Mouse (Mus musculus): ENCODE data around the gene Gm28047. TPM values are rescaled to one million over a fixed set of nuclear protein-coding genes. Genes with fewer than 3 reads are reported as not detected.
"Not testable (repeated sequence)": the region's sequence is repeated elsewhere in the genome, so short reads cannot be mapped to it uniquely, and the experiment has no call there.

The Gm28047 gene
- total RNA-seq (2021) (1 to 10 TPM; 1.5 to 3.4 TPM), polyA plus RNA-seq (2012; rRNA removed) (0.10 TPM in 1 of 2 replicates, not detected in the other)
- long read RNA-seq = 0 reads

DNA sequence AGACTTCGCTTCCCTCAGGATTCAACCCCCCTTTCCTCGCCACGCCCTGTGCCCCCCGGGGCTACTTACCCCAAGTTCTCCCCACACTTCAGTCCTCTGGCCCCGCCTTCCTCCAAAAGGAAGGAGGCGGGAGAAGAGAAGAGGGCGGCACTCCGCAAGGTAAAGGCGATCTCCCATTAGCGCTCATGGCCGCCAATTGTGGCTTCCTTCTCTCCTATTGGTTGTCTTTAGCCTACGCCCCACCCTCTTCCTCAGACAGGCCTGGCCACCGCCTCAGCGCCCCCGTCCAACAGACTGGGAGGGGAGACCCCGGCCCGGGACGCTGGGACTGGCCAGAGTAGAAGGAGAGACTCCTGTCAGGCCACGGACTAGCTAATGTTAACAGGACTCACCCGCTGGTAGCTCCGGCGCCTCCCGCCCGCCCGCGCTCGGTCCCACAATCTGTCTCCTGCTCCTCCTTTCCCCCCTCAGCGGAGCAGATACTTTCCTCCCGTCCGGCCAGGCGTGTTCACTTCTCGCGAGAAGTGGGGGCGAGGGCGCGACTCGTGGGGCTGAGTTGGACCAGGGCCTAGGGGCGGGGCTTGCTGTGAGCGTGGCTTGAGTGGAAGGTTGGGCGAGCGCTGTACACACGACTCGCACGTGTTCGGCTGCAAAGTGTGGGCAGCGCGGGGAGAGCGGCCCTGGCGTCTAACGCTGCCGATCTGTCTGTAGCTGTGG lies at the start of gene Gm28047, which contains the start of gene Atf7:
TSS of gene Gm28047 (minus strand) at position 98 of the 717 bp plus-strand sequence.
TSS of gene Atf7 (minus strand) at position 495 of the 717 bp plus-strand sequence.
- peak; percentile 100 for DNase-seq

DNA sequence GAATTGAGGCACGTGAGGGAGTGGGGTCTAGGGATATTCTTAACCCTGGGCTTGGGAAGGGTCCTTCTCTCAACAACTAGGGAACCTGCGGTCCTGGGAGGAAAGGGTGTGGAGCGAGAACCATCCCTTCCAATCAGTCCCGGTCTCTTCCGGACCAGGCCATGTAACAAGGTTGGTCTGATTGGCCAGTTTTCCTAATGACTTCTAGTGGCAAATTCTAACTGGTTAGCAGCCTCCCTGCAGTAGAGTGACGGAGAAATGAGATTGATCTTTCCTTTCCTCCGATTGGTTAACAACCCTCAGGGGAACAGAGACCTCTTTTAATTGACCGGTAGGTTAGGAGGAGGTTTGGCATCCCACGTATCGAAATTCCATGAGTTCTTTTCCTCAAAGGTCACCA lies 48.7 kb upstream of the Gm28047 start:
- peak; percentile 61 for DNase-seq

DNA sequence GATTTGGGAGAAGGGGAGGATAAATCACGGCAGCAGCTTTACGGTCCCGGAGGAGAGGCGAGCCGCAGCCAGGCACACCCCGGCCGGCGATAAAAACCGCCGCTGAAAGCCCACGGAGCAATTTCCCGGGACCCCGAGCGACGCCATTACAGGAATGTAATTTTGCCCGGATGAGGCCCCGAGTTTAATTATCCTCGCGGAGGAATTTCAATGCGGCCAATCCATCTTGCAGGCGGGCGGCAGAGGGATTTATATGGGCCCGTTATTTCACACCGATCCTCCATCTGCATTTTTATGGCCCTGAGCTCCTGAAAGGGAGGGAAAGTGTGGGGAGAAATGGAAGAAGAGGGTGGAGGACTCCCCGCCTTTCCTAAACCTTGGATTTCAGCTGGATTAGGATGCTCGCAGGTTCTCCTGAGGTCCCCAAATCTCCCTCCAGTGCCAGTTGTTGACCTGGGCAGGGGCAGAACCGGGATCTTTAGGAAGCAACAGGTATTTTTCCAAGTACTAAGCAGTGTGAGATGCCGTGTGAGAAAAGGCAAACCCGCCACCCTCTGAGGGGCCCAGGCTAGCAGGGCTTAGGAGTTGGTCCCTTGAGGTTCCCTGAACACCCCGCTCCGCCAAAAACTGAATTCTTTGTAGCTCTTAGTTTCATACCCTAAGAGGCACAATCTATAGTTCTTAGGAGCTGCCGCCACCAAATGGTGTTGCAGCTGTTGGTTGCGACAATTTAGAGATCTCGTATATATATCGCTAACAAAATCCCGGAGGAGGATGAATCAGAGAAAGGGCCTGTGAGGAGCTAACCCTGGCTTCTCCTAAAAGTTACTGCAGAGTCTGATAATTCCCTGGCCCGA lies 47.6 kb upstream of the Gm28047 start, which contains the start of gene Atp5g2:
TSS of gene Atp5g2 (minus strand) at position 138 of the 857 bp plus-strand sequence.
- peak; percentile 74 for DNase-seq

DNA sequence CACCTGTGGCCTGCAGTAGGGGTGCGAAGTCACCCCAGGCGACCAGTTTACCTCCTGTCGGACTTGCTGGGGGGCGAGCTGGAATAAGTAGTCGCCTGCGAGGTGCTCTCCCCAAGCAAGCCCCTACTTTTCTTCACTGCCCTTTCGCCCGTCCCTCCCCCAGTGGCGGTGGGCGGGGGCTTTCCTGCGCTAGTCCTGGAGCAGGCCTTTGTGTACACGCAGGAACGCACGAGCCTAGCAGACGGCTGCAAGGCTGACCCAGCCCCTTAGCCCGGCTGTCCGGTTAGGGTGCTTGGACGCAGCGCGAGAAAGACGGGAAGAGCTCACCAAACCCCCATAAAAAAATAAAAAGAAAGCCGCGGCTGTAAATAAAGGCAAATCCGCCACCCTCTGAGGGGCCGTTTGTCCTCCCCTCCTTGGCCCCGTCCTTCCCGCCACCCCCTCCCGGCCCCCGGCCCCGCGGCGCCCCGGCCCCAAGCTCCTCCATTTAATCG lies 46.9 kb upstream of the Gm28047 start:
- DNase-seq = peak; percentile 93

DNA sequence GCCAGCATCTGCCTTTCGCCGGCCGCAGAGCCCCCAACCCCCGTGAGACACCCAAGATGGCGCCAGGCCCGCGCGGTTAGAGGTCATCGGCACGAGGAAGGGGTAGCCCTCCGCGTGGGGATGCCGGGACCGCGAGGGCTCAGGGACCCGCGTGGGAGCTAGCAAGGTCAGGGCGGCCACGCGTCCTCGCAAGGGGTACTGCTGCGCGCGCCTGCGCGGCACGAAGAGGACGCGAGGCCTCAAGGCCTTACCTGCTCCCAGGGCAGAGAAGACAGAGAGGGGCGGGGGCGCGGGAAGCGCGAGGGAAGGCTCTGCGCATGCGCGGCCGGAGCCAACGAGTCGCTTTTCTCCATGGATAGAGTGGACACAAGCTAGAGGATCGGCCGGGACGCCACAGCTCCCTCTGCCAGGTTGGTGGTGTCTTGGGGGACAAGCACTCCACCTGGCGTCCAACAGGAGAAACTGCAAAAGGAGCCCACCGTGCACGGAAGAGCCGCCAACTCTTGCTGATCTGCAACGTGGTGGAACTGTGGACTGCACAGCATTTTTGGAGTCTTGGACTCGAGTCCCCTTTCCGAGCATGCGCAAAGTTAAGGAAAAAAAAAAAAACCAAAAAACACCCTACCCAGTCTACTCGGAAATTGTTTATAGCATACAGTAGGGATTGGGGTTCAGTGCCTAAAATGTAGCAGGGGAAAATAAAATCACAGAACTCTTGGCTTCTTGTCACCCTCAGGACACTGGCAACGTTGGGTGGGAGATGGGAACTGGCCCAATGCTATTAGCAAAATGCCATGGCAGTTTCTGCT lies 46.1 kb upstream of the Gm28047 start:
- peak; percentile 99 for DNase-seq

DNA sequence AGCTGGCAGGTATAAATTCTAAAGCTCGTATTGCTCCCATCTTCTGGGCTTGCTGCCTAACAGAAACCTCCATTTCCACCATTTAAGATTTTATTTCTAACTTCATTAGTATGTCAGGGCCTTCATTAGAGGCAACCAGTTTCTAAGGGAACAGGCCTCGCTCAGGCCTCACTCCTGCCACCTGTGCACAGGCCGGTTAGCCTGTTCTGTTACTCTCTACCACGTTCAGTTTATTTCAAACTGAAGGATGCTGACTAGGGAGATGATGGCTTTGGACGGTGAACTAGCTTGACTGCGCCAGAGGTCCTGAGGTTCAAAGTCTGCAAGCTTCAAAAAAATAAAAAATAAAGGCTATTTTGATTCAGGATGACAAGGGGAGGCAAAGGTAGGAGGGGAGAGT lies 45.4 kb upstream of the Gm28047 start:
- no peak for DNase-seq

DNA sequence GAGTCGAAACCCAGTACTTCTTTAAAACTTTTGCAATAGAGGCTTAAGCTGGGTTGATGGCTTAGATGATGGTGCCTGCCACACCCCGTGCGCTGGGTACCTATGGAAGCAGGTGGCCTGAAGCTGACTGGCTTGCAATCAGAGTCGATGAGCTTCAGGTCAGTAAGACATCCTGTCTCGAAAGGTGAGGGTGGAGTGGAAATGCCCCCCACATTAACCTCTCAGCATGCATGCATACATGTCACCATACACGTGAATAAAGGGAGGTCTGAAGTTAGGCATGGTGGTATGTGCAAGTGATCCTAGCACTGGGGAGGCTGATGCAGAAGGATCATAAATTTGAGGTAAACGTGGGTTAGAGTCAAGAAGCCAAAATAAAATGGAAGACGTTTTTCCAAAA lies 44.7 kb upstream of the Gm28047 start:
- no peak for DNase-seq

DNA sequence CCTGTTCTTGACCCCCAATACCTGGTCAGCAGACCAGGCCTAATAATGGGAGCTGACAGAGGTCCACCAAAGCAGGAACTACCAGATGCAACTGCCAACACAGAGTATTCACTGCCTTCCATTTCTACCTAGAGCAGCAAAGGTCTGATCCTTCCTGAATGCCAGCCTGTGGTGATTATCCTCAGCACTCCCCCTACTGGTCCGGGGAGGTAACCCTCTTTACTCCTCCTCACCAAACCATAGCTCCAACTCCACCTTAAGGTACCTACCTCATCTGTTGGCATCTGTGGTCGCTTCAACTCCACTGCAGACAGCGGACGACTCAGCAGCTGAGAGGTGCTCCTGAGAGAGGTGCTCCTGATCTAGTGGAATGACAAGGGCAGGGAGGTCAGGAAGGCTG lies 40.6 kb upstream of the Gm28047 start:
- peak; percentile 49 for DNase-seq

DNA sequence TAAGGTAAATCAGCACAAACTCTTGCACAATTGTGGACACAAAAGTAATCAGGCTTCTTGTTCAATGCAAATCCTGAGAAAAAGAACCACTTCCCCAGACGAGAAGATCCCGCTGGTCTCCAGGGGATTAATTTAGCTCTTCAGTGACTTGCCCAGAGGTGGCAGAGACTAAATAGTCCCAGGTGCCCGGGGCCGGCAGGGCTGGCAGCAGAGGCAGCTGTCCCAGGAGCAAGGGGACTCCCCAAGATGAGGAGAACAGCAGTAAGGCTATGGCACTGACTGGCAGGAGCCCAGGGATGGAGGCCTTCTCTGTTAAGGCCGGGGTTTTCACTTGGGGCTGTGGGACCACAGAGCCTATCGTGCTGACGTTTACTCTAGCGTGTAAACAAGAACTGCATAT lies 39.0 kb upstream of the Gm28047 start:
- no peak for DNase-seq

DNA sequence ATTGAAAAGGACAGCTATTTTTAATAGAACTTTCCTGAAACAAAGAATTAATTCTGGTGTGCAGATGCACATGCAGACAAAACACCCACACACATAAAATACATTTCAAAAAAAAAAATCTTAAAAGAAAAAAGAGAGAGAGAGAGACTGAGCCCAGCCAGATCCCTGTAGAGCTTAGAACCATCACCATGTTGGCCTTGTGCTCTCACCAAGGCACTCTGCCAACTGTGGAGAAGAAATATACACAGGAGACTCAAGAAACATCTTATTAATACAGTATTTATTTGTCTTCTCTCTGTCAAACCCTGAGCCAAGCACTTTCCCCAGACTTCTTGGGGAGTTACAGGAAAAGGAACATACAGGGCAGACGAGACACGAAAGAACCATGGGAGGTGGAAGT lies 37.7 kb upstream of the Gm28047 start:
- DNase-seq = not testable (repeated sequence)

DNA sequence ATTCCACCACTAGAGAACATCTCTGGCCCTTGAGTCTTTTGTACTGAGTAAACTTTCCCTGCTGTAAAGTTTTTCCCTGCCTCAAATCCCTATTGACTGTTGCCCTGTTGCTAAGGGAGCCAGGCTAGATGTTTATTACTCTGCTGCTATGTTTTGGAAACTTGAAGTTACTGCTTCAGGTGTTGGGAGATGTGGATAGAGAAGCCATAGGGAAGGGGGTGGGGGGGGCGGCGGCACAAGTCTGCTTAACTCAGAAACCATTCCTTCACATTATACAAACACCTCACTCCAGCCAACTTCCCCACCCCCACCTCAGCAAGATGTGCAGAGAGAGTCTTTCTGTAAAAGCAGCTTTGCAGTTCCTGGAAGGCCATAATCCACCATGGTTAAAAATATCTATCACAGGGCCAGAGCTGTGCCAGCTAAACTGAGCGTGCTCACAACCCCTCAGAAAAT lies 33.1 kb upstream of the Gm28047 start:
- no peak for DNase-seq

DNA sequence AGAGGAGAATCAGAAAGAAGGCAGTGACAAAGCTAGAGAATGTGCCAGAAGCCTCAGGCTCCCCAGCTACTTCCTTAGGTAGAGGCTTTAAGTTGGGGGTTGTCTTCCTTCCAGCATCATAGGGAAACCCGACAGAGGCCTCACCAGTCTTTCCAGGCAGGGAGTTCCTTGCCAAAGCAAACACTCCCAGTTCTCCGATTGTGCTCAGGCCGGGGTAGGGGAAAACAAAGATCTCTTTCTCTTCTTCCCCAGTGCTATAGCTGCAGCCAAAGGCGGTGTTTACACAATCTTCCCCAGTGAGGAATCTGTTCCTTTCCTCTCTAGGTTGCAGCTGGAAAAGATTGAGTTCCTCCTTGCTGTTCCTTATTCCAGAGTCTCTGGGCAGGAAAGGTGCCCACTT lies 31.8 kb upstream of the Gm28047 start:
- DNase-seq = no peak

DNA sequence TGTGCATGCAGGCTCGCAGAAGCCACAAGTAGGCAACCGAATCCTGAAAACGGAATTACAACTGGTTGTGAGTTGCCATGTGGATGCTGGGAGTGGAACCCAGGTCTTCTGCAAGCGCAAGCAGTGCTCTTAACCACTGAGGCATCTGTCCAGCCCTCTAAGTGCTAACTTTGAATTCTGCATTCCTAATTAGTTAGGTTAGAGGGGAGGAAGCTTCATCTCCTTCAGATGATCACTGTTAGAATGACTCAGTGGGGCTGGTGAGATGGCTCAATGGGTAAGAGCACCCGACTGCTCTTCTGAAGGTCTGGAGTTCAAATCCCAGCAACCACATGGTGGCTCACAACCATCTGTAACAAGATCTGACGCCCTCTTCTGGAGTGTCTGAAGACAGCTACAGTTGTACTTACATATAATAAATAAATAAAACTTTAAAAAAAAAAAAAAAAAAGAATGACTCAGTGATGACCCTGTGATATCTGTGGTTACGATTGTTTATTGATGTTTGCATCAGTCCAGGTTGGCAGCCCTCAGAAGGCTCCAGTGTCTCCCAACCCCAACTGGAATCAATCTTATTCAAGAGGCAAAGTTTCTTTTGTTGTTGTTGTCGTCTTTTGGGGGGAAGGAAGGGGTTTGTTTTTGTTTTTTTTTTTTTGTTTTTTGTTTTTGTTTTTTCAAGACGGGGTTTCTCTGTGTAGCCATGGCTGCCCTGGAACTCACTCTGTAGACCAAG lies 27.2 kb upstream of the Gm28047 start:
- DNase-seq = not testable (repeated sequence)

DNA sequence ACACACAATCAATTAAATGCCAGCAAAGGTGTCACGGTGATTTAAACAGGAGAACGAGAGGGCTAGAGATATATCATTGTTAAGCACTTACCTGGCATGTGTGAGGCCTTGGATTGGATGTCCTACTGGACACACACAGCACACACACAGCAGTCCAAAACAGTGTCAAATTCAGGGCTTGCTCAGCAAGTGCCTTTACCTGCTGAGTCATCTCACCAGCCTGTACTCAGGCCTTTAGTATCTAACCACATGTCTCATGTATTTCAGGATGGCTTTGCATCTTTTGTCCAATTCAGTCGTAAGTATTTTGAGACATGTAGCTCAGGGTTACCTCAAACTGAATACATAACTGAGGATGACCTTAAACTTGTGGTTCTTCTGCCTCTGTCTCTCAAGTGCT lies 26.2 kb upstream of the Gm28047 start:
- no peak for DNase-seq

DNA sequence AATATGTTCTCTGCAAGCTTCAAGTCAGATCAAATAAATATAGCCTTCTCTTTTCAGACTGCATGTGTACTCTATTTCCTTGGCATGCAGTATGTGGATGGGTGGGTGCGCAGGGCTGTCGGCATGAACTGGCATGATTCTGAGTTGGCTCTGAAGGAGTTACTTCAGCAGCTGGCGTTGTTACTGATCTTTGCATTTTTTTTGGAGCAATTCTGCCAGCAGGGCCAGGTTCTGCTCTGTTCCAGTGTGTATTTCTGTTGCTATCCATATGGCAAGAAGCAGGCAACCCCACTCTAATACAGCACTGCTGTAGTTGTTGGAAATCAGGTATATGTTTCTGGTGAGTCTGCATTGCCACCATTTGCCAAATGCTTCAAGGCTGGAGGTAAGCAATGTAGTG lies 10.9 kb upstream of the Gm28047 start:
- DNase-seq = no peak

DNA sequence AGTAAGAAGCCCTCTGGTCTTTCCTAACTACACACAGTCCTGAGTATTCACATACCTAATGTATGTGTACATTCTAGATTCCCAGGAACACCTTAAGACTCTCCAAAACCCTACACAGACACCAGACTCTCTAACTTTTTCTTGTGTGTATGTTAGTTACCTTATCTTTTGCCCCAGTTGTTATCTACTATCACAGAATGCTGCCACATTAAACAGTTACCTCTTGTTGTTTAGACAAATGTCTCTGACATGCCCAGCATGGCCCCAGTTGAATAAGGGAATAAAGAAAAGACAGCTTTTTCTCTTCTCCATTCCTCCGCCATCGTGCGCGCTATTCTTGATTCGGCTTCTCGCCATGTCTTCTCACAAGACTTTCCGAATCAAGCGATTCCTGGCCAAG lies 9.8 kb upstream of the Gm28047 start:
- no peak for DNase-seq

DNA sequence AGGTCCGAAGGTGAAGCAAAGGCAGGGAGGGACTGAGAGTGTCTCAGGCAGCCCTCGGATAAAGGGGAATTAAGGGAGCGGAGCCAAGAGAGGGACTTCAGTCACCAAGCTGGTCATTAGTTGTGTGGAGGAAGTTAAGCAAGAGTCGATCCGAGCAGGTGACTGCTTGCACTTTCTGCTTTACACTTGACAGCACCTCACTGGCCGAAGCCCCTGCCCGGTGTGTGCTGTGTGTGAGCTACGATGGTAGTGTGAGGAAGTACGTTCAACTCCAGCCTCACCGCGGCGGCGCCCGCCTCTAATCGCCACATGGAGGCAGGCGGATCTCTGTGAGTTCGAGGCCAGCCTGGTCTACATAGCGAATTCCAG lies 804 bp upstream of the Gm28047 start:
- no peak for DNase-seq

DNA sequence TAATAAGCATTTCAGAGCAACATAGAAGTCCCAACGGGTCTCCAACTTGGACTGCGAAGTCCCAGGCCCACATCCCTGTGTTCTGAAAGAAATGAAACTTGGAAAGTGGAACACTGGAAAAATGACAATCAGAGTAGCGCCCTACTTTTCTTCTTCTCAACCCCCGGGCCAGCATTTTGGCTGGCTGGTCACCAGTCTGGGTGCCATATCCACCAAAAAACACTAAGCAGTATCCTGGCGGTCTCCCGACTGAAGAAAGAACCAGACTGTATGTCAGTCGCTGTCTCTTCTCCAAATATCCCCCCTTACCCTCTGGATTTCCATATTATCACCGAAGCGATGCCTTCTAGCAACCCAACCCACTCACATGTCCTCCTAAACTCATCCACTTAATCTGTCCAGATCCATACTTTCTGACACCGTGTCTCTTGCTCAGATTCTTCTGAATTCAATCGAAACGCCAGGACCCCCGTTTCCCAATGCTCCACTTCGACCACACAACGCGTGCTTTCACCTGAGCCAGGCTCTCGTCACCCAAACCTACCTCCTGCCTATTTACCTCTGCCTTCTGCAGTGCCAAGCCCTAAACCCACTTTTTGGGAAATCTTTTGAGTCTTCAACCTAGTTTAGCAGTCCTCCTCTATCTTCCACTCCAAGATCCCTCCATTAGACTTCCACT lies 437 bp downstream of the Gm28047 start:
- no peak for DNase-seq

DNA sequence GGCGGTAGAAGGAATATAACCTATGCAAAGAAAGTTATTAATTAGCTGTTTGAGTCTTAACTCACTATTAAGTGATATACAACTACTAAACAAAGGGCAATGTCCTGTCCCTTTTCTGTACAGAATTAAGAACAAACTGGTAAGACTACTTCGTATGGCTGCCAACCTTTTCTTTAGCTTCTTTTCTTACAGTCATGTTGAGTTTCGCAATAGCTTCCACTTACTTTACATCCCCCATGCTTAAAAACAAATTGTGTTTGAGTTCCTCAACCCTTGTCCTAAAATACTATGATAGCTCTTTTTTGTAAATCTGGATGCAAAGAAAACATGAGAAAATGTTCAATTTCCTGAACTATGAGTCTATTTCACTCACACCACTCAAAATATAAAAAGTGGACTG lies 1.7 kb downstream of the Gm28047 start:
- DNase-seq = no peak

DNA sequence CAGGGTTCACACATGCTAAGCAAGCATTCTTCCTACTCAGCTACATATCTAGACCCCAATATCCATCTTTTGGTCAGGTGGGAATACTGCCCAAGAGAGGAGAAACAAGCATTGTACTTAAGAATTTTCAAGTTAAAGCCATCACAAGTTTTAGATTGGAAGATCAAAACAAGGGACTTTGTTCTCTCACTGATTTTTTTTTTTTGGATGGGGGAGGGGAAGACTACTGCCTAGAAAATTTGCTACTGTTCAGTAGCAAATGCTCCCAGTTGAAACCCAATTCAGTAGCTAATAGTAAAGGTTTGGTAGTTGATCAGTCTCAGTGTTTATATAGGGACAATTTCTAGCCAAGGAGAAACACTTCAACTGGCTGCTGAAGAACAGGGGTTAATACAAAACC lies 2.3 kb downstream of the Gm28047 start:
- DNase-seq = no peak

DNA sequence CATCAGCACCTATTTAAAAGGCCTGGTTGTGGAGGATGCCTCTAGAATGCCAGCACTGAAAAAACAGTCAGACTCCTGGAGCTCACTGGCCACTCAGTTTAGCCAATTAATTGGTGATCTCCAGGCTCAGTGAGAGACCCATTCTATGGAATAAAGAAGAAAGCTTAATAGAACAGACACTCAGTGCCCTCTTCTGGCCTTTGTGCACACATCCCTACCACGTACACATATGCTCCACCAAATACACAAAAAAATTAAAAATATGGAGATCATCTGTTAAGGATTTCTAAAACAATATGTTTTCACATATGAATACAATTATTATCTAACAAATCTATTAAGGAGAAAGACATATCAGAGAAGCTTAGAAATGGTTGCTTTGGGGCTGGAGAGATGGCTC lies 4.1 kb downstream of the Gm28047 start:
- no peak for DNase-seq
